Mouse (Mus musculus) fat pad, adult 2 months (tissue): ENCODE measurements around the gene Hspa13.

Source experiments
- DNase-seq: peaks from one replicate; pipeline ENCODE4 v3.0.0-alpha.2; 2011; ENCODE audit warnings: low read depth, low spot score; ENCODE audit errors: extremely low read depth

The Hspa13 gene

GRCm38 (mm10) chr16:75766388-75767249 is at the start of gene Hspa13:
Gene Hspa13 (minus strand): TSS chr16:75767104.
- peak; percentile 85 for DNase-seq

GRCm38 (mm10) chr16:75779271-75779670 is 12.4 kb upstream of the Hspa13 start:
- DNase-seq = no peak

GRCm38 (mm10) chr16:75773222-75773621 is 6.3 kb upstream of the Hspa13 start:
- DNase-seq = no peak

- DNase-seq = peak; percentile 11
Measured at GRCm38 (mm10) chr16:75767250-75768002, 522 bp upstream of the Hspa13 start.

GRCm38 (mm10) chr16:75752876-75753275 is 14.0 kb downstream of the Hspa13 start:
- no peak for DNase-seq

- no peak for DNase-seq
Measured at GRCm38 (mm10) chr16:75750103-75750502, 16.8 kb downstream of the Hspa13 start.

GRCm38 (mm10) chr16:75748926-75749325 is 18.0 kb downstream of the Hspa13 start:
- no peak for DNase-seq

GRCm38 (mm10) chr16:75744014-75744413 is 22.9 kb downstream of the Hspa13 start:
- no peak for DNase-seq

- DNase-seq = no peak
Measured at GRCm38 (mm10) chr16:75717405-75718173, 49.3 kb downstream of the Hspa13 start.

GRCm38 (mm10) chr16:75696176-75696575 is 70.7 kb downstream of the Hspa13 start:
- no peak for DNase-seq
